Mouse (Mus musculus) cerebellum, adult 8-10 months (tissue): ENCODE data around the gene Deaf1.
"Not testable (repeated sequence)": the region's sequence is repeated elsewhere in the genome, so short reads cannot be mapped to it uniquely, and the experiment has no call there.

Source experiments
- DNase-seq: peaks from one replicate; pipeline ENCODE4 v3.0.0; 2022

Gene Deaf1

DNA sequence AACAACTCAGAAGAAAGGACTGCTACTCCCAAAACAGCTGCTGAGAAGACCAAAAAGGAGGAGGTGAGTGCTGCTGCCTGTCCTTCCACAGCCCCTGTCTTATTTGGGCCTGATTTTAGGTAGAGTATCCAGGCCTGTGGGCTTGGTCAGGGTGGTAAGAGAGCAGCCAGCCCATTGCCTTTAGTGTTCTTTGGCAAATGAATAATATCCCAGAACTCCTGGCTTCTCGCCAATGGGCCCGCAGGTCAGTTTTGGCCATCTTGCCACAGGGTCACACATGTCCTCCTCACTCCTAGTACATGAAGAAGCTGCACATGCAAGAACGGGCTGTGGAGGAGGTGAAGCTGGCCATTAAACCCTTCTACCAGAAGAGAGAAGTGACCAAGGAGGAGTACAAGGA lies 66.0 kb downstream of the Deaf1 start:
- DNase-seq, result no peak

DNA sequence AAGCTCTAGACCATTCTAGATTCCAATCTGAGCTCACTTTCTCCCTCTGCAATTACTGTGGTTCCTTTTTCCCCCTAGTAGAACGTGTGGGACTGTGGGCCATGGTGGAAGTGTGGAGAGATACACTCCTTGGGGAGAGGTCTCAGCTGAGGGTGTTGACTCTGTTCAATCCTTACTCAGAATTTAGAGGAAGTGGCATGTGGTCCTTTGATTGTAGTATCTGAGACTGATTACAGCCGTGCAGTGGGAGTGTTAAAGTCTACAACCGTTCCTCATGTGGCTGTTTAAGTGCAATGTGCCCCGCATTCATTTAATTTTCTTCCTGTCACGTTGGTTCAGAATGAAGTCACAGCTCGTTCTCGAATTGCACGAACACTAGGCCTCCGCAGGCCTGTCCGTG lies 71.3 kb downstream of the Deaf1 start:
- DNase-seq, result no peak

DNA sequence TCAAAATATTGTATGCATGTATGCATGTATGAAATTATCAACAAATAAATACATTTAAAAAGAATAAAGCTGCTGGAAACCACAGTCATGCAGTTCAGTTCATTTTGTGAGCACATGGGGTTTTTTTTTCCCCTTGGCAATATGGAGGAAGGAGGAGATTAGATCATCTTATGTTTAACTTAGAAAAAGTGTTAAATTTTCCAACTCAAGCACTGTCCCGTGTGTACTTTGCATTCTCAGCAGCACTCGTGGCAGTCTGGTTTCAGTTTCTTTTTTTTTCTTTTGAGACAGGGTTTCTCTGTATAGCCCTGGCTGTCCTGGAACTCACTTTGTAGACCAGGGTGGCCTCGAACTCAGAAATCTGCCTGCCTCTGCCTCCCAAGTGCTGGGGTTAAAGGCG lies 77.0 kb downstream of the Deaf1 start:
- not testable (repeated sequence) for DNase-seq
